Mouse (Mus musculus) spleen, adult 2 months (tissue): Measurements from ENCODE around the gene Gng7. TPM values are rescaled to one million over a fixed set of nuclear protein-coding genes. Genes with fewer than 3 reads are reported as not detected.

Source experiments
- DNase-seq, 2 experiments: peaks; one replicate each; pipeline versions ENCODE4 v3.0.0 to v3.0.0-alpha.2; 2012 to 2021; ENCODE audit warnings: low spot score in 2 of 2, low read depth in 1 of 2
- H3K27ac ChIP-seq: fragments of 200-500 bp; 2 replicates; pipeline ENCODE4 v1.5.1; 2012; ENCODE audit warnings: low read length, inconsistent platforms; ENCODE audit not compliant: insufficient read depth
- H3K27me3 ChIP-seq: fragments of 200-500 bp; 2 replicates; pipeline ENCODE4 v1.6.1; 2012; ENCODE audit warnings: mild to moderate bottlenecking, moderate library complexity, low read length, inconsistent platforms; ENCODE audit not compliant: control insufficient read depth, insufficient read depth
- H3K36me3 ChIP-seq: fragments of 200-500 bp; 2 replicates; pipeline ENCODE4 v1.6.1; 2012; ENCODE audit warnings: mild to moderate bottlenecking, low read length, inconsistent platforms; ENCODE audit not compliant: control insufficient read depth, insufficient read depth
- H3K4me1 ChIP-seq: fragments of 200-500 bp; 2 replicates; pipeline ENCODE4 v1.6.1; 2011; ENCODE audit warnings: inconsistent platforms; ENCODE audit not compliant: control insufficient read depth, insufficient read depth, insufficient read length
- H3K4me3 ChIP-seq: fragments of 200-500 bp; 2 replicates; pipeline ENCODE4 v1.5.1; 2011; ENCODE audit warnings: mild to moderate bottlenecking, inconsistent platforms; ENCODE audit not compliant: insufficient read depth, insufficient read length; ENCODE audit errors: extremely low read depth
- CTCF ChIP-seq: fragments of 200-500 bp; IDR thresholded peaks from 2 replicates; pipeline ENCODE4 v1.5.1; 2011; ENCODE audit warnings: mild to moderate bottlenecking, inconsistent platforms; ENCODE audit not compliant: insufficient read depth, insufficient read length, insufficient replicate concordance; ENCODE audit errors: extremely low read depth
- POLR2A ChIP-seq: fragments of 200-500 bp; IDR thresholded peaks from 2 replicates; pipeline ENCODE4 v1.6.1; 2011; ENCODE audit warnings: low read depth, low read length, inconsistent platforms
- WGBS: fragments of 180-500 bp; shearing (Covaris S2); methylation state at CpG from one replicate; pipeline ENCODE4 v1.1.7; 2018; 5-methylcytosine and 5-hydroxymethylcytosine counted together
- polyA plus RNA-seq: library from polyadenylated mRNA; depleted of rRNA; stranded (reverse); fragments of >200 nt; gene quantifications from 2 replicates; pipeline ENCODE4 v1.2.3, GENCODE M21; 2012

The Gng7 gene
- polyA plus RNA-seq, 1 experiment = 0.91 TPM

GRCm38 (mm10) chr10:80968106-80968505 lies 46.6 kb downstream of the Gng7 start:
- no peaks in the 10 kb centered on the region for H3K36me3 ChIP-seq
- peaks cover 12% of the 10 kb centered on the region; the same call in 1 of the 2 replicates for H3K4me1 ChIP-seq
- no peak overlapping the region for H3K27ac ChIP-seq
- TF ChIP-seq CTCF (no peak), POLR2A (no peak)
- no peak for DNase-seq
- H3K4me3 ChIP-seq = no peak overlapping the region
- H3K27me3 ChIP-seq = no peaks in the 10 kb centered on the region
- 81% methylated on average over 4 of the region's 4 CpGs for WGBS

GRCm38 (mm10) chr10:80967101-80967656 lies 47.6 kb downstream of the Gng7 start:
- TF ChIP-seq CTCF = no peak
- no peak for TF ChIP-seq POLR2A
- no peak for DNase-seq
- peaks cover 12% of the 10 kb centered on the region; the same call in 1 of the 2 replicates for H3K4me1 ChIP-seq
- H3K27ac ChIP-seq = no peak overlapping the region
- H3K27me3 ChIP-seq = no peaks in the 10 kb centered on the region
- H3K4me3 ChIP-seq = no peak overlapping the region
- H3K36me3 ChIP-seq = no peaks in the 10 kb centered on the region
- 34% methylated on average over 3 of the region's 3 CpGs for WGBS

GRCm38 (mm10) chr10:80966296-80966695 lies 48.4 kb downstream of the Gng7 start:
- Histone ChIP-seq H3K4me1 (peaks cover 12% of the 10 kb centered on the region; the same call in 1 of the 2 replicates), H3K27ac (no peak overlapping the region), H3K27me3 (0 out of 2 replicates have a peak, but pooled peaks cover 1% of the 10 kb centered on the region), H3K36me3 (no peaks in the 10 kb centered on the region), H3K4me3 (no peak overlapping the region)
- no peak for DNase-seq
- no peak for TF ChIP-seq POLR2A
- 90% methylated on average over 12 of the region's 12 CpGs for WGBS

GRCm38 (mm10) chr10:80963031-80963975 lies 51.4 kb downstream of the Gng7 start:
- TF ChIP-seq POLR2A (no peak), CTCF (no peak)
- no peaks in the 10 kb centered on the region for H3K36me3 ChIP-seq
- H3K4me3 ChIP-seq = no peak overlapping the region
- H3K4me1 ChIP-seq = peaks cover 9% of the 10 kb centered on the region; the same call in 1 of the 2 replicates
- DNase-seq = no peak
- 59% methylated on average over 12 of the region's 12 CpGs for WGBS
- no peak overlapping the region for H3K27ac ChIP-seq
- 0 out of 2 replicates have a peak, but pooled peaks cover 1% of the 10 kb centered on the region for H3K27me3 ChIP-seq

- H3K27me3 ChIP-seq = 0 out of 2 replicates have a peak, but pooled peaks cover 1% of the 10 kb centered on the region
- no peak for DNase-seq
- no peak overlapping the region for H3K27ac ChIP-seq
- H3K36me3 ChIP-seq = no peaks in the 10 kb centered on the region
- peaks cover 9% of the 10 kb centered on the region; the same call in 1 of the 2 replicates for H3K4me1 ChIP-seq
- no peak overlapping the region for H3K4me3 ChIP-seq
- WGBS = 83% methylated on average over 5 of the region's 5 CpGs
- no peak for TF ChIP-seq POLR2A
- no peak for TF ChIP-seq CTCF
Measured at GRCm38 (mm10) chr10:80962585-80962984, 52.2 kb downstream of the Gng7 start.

GRCm38 (mm10) chr10:80962051-80962472 lies 52.7 kb downstream of the Gng7 start:
- H3K4me3 ChIP-seq = no peak overlapping the region
- H3K27me3 ChIP-seq = 0 out of 2 replicates have a peak, but pooled peaks cover 1% of the 10 kb centered on the region
- TF ChIP-seq CTCF (no peak), POLR2A (no peak)
- no peaks in the 10 kb centered on the region for H3K36me3 ChIP-seq
- no peak overlapping the region for H3K27ac ChIP-seq
- DNase-seq = no peak
- peaks cover 5% of the 10 kb centered on the region; the same call in 1 of the 2 replicates for H3K4me1 ChIP-seq
- 77% methylated on average over 10 of the region's 10 CpGs for WGBS
